Mouse (Mus musculus) hindbrain, postnatal 0 days (tissue): ENCODE measurements around the gene Ndufb10. TPM values are rescaled to one million over a fixed set of nuclear protein-coding genes. Genes with fewer than 3 reads are reported as not detected.

Source experiments
- ATAC-seq: fragments of 200-750 bp; cut with Nextera tagmentation; 2 replicates; pipeline ENCODE4 v1.8.0; 2017; ENCODE audit warnings: mild to moderate bottlenecking, moderate TSS enrichment, moderate library complexity
- DNase-seq: peaks from one replicate; pipeline ENCODE4 v3.0.0-alpha.2; 2015; ENCODE audit warnings: low spot score
- H3K27ac ChIP-seq: fragments of 300-500 bp; sonication (generic); 2 replicates; pipeline ENCODE4 v1.5.1; 2014; ENCODE audit warnings: mild to moderate bottlenecking
- H3K27me3 ChIP-seq: fragments of 300-500 bp; sonication (generic); 2 replicates; pipeline ENCODE4 v1.6.1; 2014; ENCODE audit warnings: low read length, mixed read lengths; ENCODE audit not compliant: insufficient read depth
- H3K36me3 ChIP-seq: fragments of 300-500 bp; sonication (generic); 2 replicates; pipeline ENCODE4 v1.6.1; 2014; ENCODE audit warnings: low read length, mixed read lengths; ENCODE audit not compliant: insufficient read depth
- H3K4me1 ChIP-seq: fragments of 300-500 bp; sonication (generic); 2 replicates; pipeline ENCODE4 v1.6.1; 2014; ENCODE audit warnings: antibody characterized with exemption, low read length, mixed read lengths; ENCODE audit not compliant: insufficient read depth
- H3K4me2 ChIP-seq: fragments of 300-500 bp; sonication (generic); 2 replicates; pipeline ENCODE4 v1.6.1; 2014; ENCODE audit warnings: low read depth, mild to moderate bottlenecking, low read length, moderate library complexity, mixed read lengths
- H3K4me3 ChIP-seq: fragments of 300-500 bp; sonication (generic); 2 replicates; pipeline ENCODE4 v1.5.1; 2014; ENCODE audit warnings: low read length
- H3K9ac ChIP-seq: fragments of 300-500 bp; sonication (generic); replicated peaks from 2 replicates; pipeline ENCODE4 v1.6.1; 2014; ENCODE audit warnings: mild to moderate bottlenecking, low read length, moderate library complexity, mixed read lengths
- H3K9me3 ChIP-seq: fragments of 300-500 bp; sonication (generic); 2 replicates; pipeline ENCODE4 v1.6.1; 2016; ENCODE audit warnings: low read length, mixed read lengths
- CTCF ChIP-seq: IDR thresholded peaks from 2 replicates; pipeline ENCODE4 v1.5.1; 2016; ENCODE audit warnings: antibody characterized with exemption, control low read depth, low read depth
- WGBS: fragments of 180-500 bp; shearing (Covaris S2); extraction: QIAGEN DNeasy Blood & Tissue Kit; methylation state at CpG from one replicate; pipeline ENCODE4 v1.1.7; 2014; 5-methylcytosine and 5-hydroxymethylcytosine counted together
- polyA plus RNA-seq: library from polyadenylated mRNA; unstranded; fragments of >200 nt; fragmentation: Nextera tagmentation; extraction: Ambion mirVana; gene quantifications from 2 replicates; pipeline ENCODE4 v1.2.1, GENCODE M21; 2015
- total RNA-seq: library from RNA; depleted of rRNA; stranded (reverse); fragments of >200 nt; gene quantifications from 2 replicates; pipeline ENCODE4 v1.2.3, GENCODE M21; 2014

Gene Ndufb10
- total and polyA plus RNA-seq, 2 experiments from 2014 or later = 157 to 353 TPM

GRCm38 (mm10) chr17:24696011-24696697 is 28.1 kb downstream of the Ndufb10 start, which contains the start of the genes Gfer and Noxo1:
Gfer (minus strand) TSS chr17:24696156.
Noxo1 (plus strand) TSS chr17:24696234.
- no peak for TF ChIP-seq CTCF
- H3K4me1 ChIP-seq = peaks cover 5% of the 10 kb centered on the region
- H3K27me3 ChIP-seq = no peaks in the 10 kb centered on the region
- H3K4me3 ChIP-seq = peak within 1 kb of the TSS; percentile 77
- WGBS = under 1% methylated on average over 62 of the region's 76 CpGs
- H3K9ac ChIP-seq = peak within 1 kb of the TSS; percentile 73
- ATAC-seq (peak; percentile 91), DNase-seq (peak; percentile 94)
- no peaks in the 10 kb centered on the region for H3K9me3 ChIP-seq
- H3K4me2 ChIP-seq = peak within 1 kb of the TSS; percentile 83
- peak within 1 kb of the TSS; percentile 91 for H3K27ac ChIP-seq
- H3K36me3 ChIP-seq = peaks cover 24% of the 10 kb centered on the region

GRCm38 (mm10) chr17:24695326-24696010 is 28.8 kb downstream of the Ndufb10 start:
- Histone ChIP-seq H3K4me3 (peak overlapping the region; percentile 77), H3K4me1 (peaks cover 5% of the 10 kb centered on the region), H3K27ac (peak overlapping the region; percentile 91), H3K36me3 (peaks cover 17% of the 10 kb centered on the region; the same call in 1 of the 2 replicates), H3K27me3 (no peaks in the 10 kb centered on the region), H3K4me2 (peak overlapping the region; percentile 83), H3K9me3 (no peaks in the 10 kb centered on the region), H3K9ac (peak overlapping the region; percentile 73)
- DNase-seq (no peak), ATAC-seq (peak; percentile 39; the same call in 1 of the 2 replicates)
- WGBS = 9% methylated on average over 47 of the region's 51 CpGs
- TF ChIP-seq CTCF = no peak

GRCm38 (mm10) chr17:24692385-24692784 is 31.9 kb downstream of the Ndufb10 start:
- DNase-seq (no peak), ATAC-seq (no peak)
- Histone ChIP-seq H3K4me3 (no peak overlapping the region), H3K27ac (no peak overlapping the region), H3K27me3 (no peaks in the 10 kb centered on the region), H3K9ac (no peak overlapping the region), H3K9me3 (no peaks in the 10 kb centered on the region), H3K36me3 (0 out of 2 replicates have a peak, but pooled peaks cover 8% of the 10 kb centered on the region), H3K4me2 (no peak overlapping the region), H3K4me1 (peaks cover 10% of the 10 kb centered on the region)
- 86% methylated on average over 5 of the region's 5 CpGs for whole genome bisulfite sequencing
- no peak for TF ChIP-seq CTCF

GRCm38 (mm10) chr17:24689251-24690081 is 34.8 kb downstream of the Ndufb10 start, which contains the start of gene Syngr3:
Syngr3 (minus strand) TSS chr17:24689955.
- under 1% methylated on average over 48 of the region's 55 CpGs for WGBS
- H3K27me3 ChIP-seq = no peaks in the 10 kb centered on the region
- peak within 1 kb of the TSS; percentile 89 for H3K9ac ChIP-seq
- TF ChIP-seq CTCF = no peak
- peak within 1 kb of the TSS; percentile 92 for H3K27ac ChIP-seq
- H3K9me3 ChIP-seq = no peaks in the 10 kb centered on the region
- peaks cover 8% of the 10 kb centered on the region; the same call in 1 of the 2 replicates for H3K4me1 ChIP-seq
- peak; percentile 78 for DNase-seq
- H3K4me3 ChIP-seq = peak within 1 kb of the TSS; percentile 74
- peak; percentile 76 for ATAC-seq
- 0 out of 2 replicates have a peak, but pooled peaks cover 8% of the 10 kb centered on the region for H3K36me3 ChIP-seq
- H3K4me2 ChIP-seq = peak within 1 kb of the TSS; percentile 74

DNA sequence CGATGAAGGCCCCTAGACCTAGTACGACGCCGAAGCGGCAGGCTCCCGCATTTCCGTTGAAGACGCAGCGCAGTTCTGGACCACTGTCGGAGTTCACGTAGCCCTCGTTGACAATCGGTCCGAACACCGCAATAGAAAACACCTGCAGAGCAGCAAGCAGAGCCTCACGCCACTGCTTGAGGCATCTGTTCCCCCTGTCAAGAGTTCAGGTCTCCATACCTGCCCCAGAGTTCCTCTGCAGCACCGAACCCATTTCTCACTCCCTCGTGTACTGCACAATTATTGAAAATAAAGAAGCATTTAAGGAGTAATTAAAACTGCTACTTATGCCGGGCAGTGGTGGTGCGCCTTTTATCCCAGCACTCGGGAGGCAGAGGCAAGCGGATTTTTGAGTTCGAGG is 36.7 kb downstream of the Ndufb10 start:
- WGBS = 17% methylated on average over 23 of the region's 23 CpGs
- no peak for ATAC-seq
- no peak for TF ChIP-seq CTCF

DNA sequence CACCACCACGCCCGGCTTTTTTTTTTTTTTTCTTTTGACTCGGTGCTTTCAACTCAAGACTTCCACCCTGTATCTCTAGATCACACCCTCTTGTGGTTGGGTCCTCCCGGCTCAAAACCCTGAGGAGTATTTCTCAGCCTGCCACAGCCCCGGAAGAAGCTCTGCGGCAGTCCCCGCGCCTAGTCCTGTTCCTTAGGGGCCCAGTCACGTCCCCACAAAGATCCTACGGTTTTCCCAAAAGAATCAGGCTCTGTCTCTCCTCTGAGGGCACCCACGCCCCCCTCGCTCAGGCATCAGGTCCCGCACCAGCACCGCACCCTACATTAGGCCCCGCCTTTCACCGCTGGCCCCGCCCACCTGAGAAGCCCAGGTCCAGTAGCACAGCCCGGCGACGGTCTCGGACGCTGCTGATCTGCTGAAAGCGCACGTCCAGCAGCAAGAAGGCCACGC is 37.1 kb downstream of the Ndufb10 start:
- Histone ChIP-seq H3K9me3 (no peaks in the 10 kb centered on the region), H3K9ac (peak overlapping the region; percentile 44; the same call in 1 of the 2 replicates), H3K4me2 (peak overlapping the region; percentile 74), H3K4me3 (peak overlapping the region; percentile 74), H3K4me1 (peaks cover 8% of the 10 kb centered on the region; the same call in 1 of the 2 replicates), H3K27me3 (no peaks in the 10 kb centered on the region), H3K36me3 (peaks cover 1% of the 10 kb centered on the region; the same call in 1 of the 2 replicates), H3K27ac (no peak overlapping the region)
- no peak for ATAC-seq
- no peak for TF ChIP-seq CTCF
- WGBS = 3% methylated on average over 24 of the region's 25 CpGs
- peak; percentile 35 for DNase-seq

More for the DNA sequence above, 36.7 kb downstream of the Ndufb10 start:
- Histone ChIP-seq H3K4me1 (peaks cover 8% of the 10 kb centered on the region; the same call in 1 of the 2 replicates), H3K27me3 (no peaks in the 10 kb centered on the region), H3K9ac (peak overlapping the region; percentile 44; the same call in 1 of the 2 replicates), H3K4me2 (peak overlapping the region; percentile 74), H3K27ac (no peak overlapping the region), H3K36me3 (0 out of 2 replicates have a peak, but pooled peaks cover 4% of the 10 kb centered on the region), H3K9me3 (no peaks in the 10 kb centered on the region), H3K4me3 (peak overlapping the region; percentile 74)
- DNase-seq = no peak
